Mouse (Mus musculus) gastrocnemius, adult 18-20 months (tissue): ENCODE data around the gene Rbms3. TPM values are rescaled to one million over a fixed set of nuclear protein-coding genes. Genes with fewer than 3 reads are reported as not detected.

Experiments used
- DNase-seq: peaks from one replicate; pipeline ENCODE4 v3.0.0; 2021; ENCODE audit warnings: low spot score
- total RNA-seq, 2 experiments: library from RNA; stranded (reverse); gene quantifications; 2 replicates each; pipeline ENCODE4 v1.2.3; 2021

Gene Rbms3
- total RNA-seq, 2 experiments from 2014 or later: 4.5 to 4.6 TPM

- DNase-seq: no peak
These were observed 972.6 kb downstream of the Rbms3 start for GRCm38 (mm10) chr9:116657141-116657540.

DNA sequence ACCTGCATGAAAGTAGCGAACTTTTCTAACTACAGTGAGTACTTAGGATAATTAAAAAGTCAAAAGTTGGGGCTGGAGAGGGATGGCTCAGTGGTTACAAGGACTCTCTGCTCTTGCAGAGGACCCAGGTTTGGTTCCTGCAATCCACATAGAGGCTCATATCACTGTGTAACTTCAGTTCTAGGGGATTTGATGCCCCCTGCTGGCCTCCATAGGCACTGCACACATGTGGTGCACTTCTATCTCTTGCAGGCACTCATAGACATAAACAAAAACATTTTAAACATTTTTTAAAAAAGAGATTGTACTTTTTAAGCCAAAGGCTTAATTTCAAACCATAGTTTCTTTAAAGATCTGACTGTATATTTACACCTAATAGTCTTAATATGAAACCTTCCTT is 978.3 kb downstream of the Rbms3 start:
- no peak for DNase-seq

GRCm38 (mm10) chr9:116649955-116650354 is 979.8 kb downstream of the Rbms3 start:
- DNase-seq: no peak

DNA sequence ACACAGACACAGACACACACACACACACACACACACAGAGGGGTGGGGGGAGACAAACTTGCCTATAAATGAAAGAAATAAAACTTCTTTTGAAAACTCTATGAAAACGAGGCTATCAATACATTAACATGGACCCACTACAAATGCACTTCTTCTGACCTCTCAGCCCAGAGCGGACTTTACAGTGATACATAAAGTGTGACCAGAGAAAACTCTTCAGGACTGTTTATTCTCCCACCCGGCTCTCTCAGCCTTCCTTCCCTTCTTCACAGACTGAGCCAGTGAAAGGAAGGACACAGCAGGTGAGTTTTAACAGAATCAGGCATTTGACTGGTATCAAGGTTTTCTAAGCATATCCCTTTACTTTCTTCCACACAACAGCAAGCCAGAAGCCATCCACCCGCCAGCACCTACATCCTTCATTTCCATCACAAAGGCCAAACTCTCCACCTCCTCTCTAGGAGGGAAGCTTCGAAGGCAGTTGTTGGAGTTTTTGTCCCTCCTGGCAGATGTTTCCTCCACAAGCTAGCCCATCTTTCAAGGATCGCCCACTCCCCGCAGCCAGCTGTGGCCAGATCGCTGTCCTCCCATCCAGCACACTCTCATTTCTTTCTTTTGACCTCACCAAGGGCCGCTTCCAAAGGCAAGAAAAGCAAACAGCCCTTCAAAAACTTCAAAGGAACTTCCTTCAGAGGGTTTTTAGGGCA is 980.5 kb downstream of the Rbms3 start:
- DNase-seq: no peak

GRCm38 (mm10) chr9:116644616-116645015 is 985.1 kb downstream of the Rbms3 start:
- no peak for DNase-seq

DNA sequence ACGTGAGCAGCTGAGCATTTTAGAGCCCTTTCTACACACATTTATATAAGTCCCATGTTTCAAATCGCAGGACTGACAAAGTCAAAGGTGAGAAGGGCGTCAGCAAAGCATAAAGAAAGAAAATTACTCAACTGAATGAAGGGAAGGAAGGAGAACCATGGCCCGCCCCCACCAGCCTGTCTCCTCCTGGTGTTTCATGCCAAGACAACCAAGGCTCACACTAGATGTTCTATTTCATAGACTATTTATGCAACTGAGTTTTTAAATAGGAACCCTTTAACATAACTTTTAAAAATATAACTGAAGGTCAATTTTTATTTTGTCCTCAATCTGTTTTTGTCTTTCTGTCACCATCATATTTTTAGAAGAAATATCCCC is 989.4 kb downstream of the Rbms3 start:
- DNase-seq: no peak

GRCm38 (mm10) chr9:116639597-116640301 is 990.0 kb downstream of the Rbms3 start:
- peak; percentile 30 for DNase-seq

DNA sequence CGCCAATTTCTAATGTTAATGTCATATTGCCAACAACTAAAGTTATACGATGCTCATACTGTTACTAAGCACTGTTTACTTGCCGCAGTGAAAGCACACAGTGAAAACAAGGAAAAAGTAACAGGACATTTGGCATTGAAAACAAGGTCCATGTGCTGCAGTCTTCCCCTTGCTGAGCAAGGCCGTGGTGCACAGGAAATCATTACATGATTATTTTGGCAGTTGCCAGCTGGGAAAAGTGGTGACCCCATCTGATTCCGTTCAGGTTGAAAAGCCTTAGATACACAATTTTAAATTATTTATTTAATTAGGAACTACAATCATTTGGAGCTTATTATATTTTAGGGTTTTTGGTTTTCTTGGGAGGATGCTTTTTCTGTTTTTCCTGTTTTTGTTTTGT is 995.9 kb downstream of the Rbms3 start:
- DNase-seq: no peak

DNA sequence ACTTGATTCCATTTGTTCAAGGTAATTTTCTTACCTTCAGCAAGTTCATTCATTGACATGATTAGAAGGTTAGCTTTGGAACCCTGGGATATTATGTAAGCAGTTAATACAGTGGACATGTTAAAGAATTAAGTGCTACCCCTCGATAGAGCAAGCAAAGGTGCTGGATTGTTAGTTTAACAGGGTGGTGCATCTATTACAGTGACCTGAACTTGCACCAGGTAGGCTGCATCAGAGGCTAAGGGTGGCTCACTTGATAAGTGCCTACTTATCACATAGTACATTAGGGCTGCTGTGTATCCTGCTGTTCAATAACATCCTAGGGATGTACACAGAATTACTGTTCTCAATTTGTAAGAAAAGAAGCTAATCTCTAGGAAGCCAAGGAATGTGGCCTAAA is 996.6 kb downstream of the Rbms3 start:
- no peak for DNase-seq

GRCm38 (mm10) chr9:116631816-116632215 is 997.9 kb downstream of the Rbms3 start:
- DNase-seq: no peak

DNA sequence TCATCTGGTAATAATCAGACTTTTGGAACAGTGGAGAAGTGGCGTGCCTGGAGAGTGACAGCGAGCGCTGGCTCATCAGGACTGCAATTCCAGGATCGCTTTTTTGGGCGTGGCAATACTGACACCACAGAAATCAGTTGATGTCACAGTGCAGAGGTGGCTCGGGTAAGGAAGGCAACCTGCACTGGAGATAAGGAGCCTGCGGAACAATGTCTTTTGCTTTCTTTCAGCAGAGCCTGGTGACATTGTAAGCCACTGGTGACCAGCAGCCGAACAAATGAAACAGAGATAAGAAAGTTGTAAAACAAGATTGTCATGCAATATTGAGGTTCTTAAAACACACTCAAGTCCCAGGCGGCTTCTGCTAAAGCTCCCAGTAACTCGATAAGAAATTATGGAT is 998.9 kb downstream of the Rbms3 start:
- DNase-seq: peak; percentile 12

DNA sequence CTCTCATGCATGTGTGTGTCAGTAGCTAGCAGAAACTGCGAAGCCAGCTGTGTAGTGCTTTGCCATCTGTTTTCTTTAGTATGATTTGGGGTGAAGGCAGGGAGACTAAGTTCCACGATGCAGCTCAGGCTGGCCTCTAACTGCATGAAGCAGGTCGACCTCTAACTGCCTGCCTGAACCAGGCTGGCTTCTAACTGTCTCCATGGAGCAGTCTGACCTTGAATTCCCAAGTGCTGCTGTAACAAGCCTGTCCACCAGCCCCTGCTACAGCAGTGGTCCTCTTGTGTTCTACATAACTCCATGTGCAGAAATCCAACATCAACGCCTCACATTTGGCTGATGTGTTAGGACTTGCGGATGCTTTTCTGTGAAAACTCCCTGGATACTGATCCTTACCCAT is 1009.3 kb downstream of the Rbms3 start:
- DNase-seq: no peak

GRCm38 (mm10) chr9:116618886-116619285 is 1010.8 kb downstream of the Rbms3 start:
- DNase-seq: no peak

GRCm38 (mm10) chr9:116613276-116613675 is 1016.4 kb downstream of the Rbms3 start:
- no peak for DNase-seq

GRCm38 (mm10) chr9:116596046-116596445 is 1033.7 kb downstream of the Rbms3 start:
- no peak for DNase-seq

GRCm38 (mm10) chr9:116592486-116592885 is 1037.2 kb downstream of the Rbms3 start:
- no peak for DNase-seq

DNA sequence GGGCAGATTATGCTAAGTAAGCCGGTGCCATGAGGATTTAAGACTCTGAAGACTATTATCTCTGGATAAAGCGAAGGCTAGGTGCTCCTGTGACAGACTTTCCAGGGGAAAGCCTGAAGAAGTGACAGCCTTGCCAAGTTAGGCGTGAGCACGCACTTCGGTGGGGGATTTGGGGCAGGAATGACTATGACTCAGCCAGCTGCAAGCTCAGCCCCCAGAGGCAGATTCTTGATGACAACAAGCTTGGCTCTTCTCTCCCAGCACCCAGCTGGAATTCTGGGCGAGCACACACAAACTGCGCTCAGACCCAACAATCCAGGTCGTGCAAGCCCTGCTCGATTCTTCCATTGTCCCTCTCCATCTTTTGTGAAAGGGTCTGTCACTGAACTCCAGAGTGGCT is 1038.6 kb downstream of the Rbms3 start:
- DNase-seq: peak; percentile 61

DNA sequence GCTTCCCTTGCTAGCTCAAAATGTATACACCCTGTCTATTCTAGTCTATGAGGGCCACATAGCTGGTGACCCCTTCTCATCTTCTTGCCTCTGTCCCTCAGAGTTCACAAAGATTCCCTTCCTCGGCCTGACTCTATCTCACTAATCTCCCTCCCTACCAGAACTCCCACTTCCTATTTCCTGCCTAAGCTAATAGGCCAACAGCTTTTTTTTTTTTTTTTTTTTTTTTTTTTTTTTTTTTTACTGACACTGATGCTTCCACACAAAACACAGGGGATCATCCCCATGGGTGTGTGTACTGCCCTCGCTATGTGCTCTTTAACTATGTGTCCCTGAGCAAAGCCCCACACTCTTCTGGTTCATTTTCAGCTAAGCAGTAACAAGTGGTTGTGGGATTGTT is 1060.0 kb downstream of the Rbms3 start:
- DNase-seq: no peak

DNA sequence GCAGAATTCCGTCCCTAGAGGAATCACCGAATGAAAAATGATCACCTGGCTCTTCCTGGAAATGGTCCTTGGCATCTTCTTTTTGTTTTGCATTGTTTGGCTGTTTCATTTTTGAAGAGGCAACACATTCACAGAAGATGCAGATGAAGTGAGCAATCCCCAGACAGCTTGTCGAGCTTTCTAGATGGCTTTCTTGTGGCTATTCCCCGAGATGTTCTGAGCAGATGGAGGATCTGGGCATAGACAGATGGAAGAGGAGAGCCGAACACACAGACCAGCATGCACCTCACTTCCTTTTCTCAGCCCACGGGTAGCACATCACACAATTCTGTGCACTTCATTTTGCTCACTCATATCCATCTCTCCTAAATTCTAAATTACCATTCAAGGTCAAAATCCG is 1063.0 kb downstream of the Rbms3 start:
- no peak for DNase-seq

DNA sequence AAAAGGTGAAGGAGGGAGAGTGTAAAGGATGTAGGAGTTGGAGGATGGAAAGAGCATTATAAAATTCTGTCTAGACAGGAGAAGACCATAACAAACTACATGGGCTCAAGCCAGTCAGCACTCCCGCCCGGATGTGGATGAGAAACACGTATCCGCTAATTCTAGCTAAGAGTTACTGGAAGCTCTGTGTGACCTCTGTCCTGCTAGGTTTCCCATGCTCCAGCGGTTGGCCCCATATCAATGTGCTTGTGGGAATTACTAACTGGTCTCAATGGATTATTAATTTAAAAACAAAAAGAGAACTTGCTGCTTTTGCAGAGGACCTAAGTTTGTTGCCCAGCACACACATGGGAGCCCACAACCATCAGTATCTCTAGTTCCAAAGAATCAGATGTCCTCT is 1071.9 kb downstream of the Rbms3 start:
- DNase-seq: no peak

DNA sequence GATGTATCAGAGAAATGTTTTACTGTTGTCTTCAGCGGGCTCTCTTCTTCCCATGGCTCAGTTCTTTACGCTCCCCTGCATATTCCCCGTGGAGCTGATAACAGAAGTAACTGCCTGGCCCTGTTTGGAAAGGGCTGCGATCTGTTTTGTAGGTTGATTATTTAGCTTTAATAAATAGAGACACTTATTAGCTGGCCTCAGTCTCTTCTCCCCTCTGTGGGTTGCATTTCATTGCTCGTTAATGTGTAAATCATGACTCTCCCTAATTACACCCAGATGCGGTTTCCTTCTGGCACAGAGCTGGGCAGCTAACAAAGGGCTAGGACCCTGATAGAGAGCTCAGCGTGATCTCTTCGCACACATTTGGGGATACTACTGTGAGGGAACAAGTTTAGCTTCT is 1073.1 kb downstream of the Rbms3 start:
- no peak for DNase-seq

DNA sequence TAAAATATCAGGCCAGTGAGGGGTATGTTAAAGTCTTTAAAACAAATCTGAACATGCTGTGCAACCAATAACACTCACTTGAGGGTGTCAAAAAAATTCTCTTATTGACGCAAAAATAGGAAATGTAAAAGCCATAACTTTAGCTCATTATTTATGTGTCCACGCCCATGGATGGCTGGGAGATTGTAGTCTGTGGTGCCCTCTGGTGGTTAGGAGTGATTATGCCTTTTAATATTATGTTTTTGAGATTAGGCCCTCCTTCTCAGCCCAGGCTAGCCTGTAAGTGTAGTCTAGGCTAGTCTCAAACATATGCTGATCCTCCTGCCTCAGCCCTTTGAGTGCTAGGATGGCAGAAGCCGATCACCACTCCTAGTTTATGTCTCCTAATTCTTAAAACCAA is 1076.5 kb downstream of the Rbms3 start:
- DNase-seq: peak; percentile 37

- no peak for DNase-seq
These were observed 1083.6 kb downstream of the Rbms3 start for GRCm38 (mm10) chr9:116546156-116546555.
